Mouse (Mus musculus): Measurements from ENCODE around the gene Camta1. TPM values are rescaled to one million over a fixed set of nuclear protein-coding genes. Genes with fewer than 3 reads are reported as not detected.

The Camta1 gene
- polyA plus RNA-seq, 1 experiment from 2014 or later: 25.3 TPM

DNA sequence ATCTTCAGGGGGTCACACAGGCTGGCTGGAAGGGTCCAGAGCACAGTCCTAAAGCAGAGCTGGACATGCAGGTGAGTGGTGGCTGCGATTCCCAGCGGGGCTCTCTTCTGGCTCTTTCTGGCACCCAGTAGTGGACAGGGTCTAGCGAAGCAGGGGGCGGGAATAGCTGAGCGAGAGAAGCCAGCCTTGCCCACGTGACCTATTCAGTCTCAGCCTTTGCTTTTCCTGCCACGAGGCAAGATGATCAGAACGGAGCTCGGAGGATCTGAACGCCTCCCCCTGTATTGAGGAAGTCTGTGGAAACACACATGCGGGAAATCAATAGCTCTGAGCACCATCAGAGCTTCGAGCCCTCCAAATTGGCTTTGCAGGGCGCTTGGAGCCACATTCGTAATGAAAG lies 14.7 kb upstream of the Camta1 start:
- 35% methylated on average over 14 of the region's 14 CpGs for WGBS (ENCODE audit: insufficient replicate concordance)
- H3K27me3 ChIP-seq (ENCODE audit: control insufficient read depth, insufficient read depth, low read depth, low read length): peaks cover 2% of the 10 kb centered on the region
- no peak overlapping the region for H3K9ac ChIP-seq (ENCODE audit: low read depth, low read length)
- H3K4me3 ChIP-seq (ENCODE audit: low read depth, low read length): no peak overlapping the region
- H3K27ac ChIP-seq (ENCODE audit: low read length): no peak overlapping the region
- peaks cover 4% of the 10 kb centered on the region for H3K9me3 ChIP-seq (replicated peaks; ENCODE audit: control insufficient read depth, low read length)
- H3K4me2 ChIP-seq (ENCODE audit: low read depth, low read length): no peak overlapping the region
- ATAC-seq (ENCODE audit: low read depth): no peak
- H3K36me3 ChIP-seq (ENCODE audit: control insufficient read depth, insufficient read depth): no peaks in the 10 kb centered on the region
- H3K4me1 ChIP-seq (ENCODE audit: control insufficient read depth, low read depth, low read length): no peaks in the 10 kb centered on the region

GRCm38 (mm10) chr4:151863511-151863910 lies 1.8 kb upstream of the Camta1 start:
- Histone ChIP-seq H3K27me3 (ENCODE audit: control insufficient read depth, insufficient read depth, low read depth, low read length) (no peaks in the 10 kb centered on the region; the same call in 1 of the 2 replicates), H3K9me3 (replicated peaks; ENCODE audit: control insufficient read depth, low read length) (no peaks in the 10 kb centered on the region), H3K4me3 (ENCODE audit: low read depth, low read length) (peak overlapping the region; percentile 84), H3K27ac (ENCODE audit: low read length) (no peak overlapping the region), H3K36me3 (ENCODE audit: control insufficient read depth, insufficient read depth) (no peaks in the 10 kb centered on the region), H3K4me1 (ENCODE audit: control insufficient read depth, low read depth, low read length) (peaks cover 31% of the 10 kb centered on the region), H3K4me2 (ENCODE audit: low read depth, low read length) (peak overlapping the region; percentile 80), H3K9ac (ENCODE audit: low read depth, low read length) (no peak overlapping the region)
- no peak for ATAC-seq (ENCODE audit: low read depth)
- WGBS (ENCODE audit: insufficient replicate concordance): 55% methylated on average over 9 of the region's 9 CpGs

DNA sequence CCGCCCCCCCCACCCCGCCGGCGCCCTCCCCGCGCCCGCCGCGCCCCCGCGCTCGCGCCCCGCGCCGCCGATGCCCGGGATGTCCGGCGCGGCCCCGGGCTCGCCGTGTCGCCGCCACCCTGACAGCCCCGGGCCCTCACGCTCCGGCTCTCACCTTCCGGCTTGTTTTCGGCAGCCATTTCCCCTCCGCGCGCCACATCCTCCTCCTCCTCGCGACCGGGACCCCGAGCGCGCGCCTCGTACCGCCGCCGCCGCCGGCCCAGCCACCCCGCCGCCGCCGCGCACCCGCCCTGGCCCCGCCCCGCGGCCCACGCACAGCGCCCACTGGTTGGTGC lies 238 bp downstream of the Camta1 start:
- H3K4me1 ChIP-seq (ENCODE audit: control insufficient read depth, low read depth, low read length): peaks cover 35% of the 10 kb centered on the region
- no peaks in the 10 kb centered on the region for H3K9me3 ChIP-seq (replicated peaks; ENCODE audit: control insufficient read depth, low read length)
- peak overlapping the region; percentile 69 for H3K27ac ChIP-seq (ENCODE audit: low read length)
- no peaks in the 10 kb centered on the region for H3K36me3 ChIP-seq (ENCODE audit: control insufficient read depth, insufficient read depth)
- peak overlapping the region; percentile 87 for H3K9ac ChIP-seq (ENCODE audit: low read depth, low read length)
- no peak for ATAC-seq (ENCODE audit: low read depth)
- H3K4me3 ChIP-seq (ENCODE audit: low read depth, low read length): peak overlapping the region; percentile 84
- 0% methylated on average over 43 of the region's 58 CpGs for WGBS (ENCODE audit: insufficient replicate concordance)
- peak overlapping the region; percentile 99 for H3K4me2 ChIP-seq (ENCODE audit: low read depth, low read length)
- no peaks in the 10 kb centered on the region for H3K27me3 ChIP-seq (ENCODE audit: control insufficient read depth, insufficient read depth, low read depth, low read length)

GRCm38 (mm10) chr4:151860441-151861331 lies 990 bp downstream of the Camta1 start:
- Histone ChIP-seq H3K27me3 (ENCODE audit: control insufficient read depth, insufficient read depth, low read depth, low read length) (no peaks in the 10 kb centered on the region), H3K9ac (ENCODE audit: low read depth, low read length) (peak overlapping the region; percentile 87), H3K36me3 (ENCODE audit: control insufficient read depth, insufficient read depth) (no peaks in the 10 kb centered on the region), H3K4me1 (ENCODE audit: control insufficient read depth, low read depth, low read length) (peaks cover 35% of the 10 kb centered on the region), H3K27ac (ENCODE audit: low read length) (peak overlapping the region; percentile 69), H3K9me3 (replicated peaks; ENCODE audit: control insufficient read depth, low read length) (no peaks in the 10 kb centered on the region), H3K4me3 (ENCODE audit: low read depth, low read length) (peak overlapping the region; percentile 84), H3K4me2 (ENCODE audit: low read depth, low read length) (peak overlapping the region; percentile 99)
- ATAC-seq (ENCODE audit: low read depth): no peak
- 2% methylated on average over 48 of the region's 63 CpGs for WGBS (ENCODE audit: insufficient replicate concordance)

- Histone ChIP-seq H3K4me1 (ENCODE audit: control insufficient read depth, low read depth, low read length) (peaks cover 35% of the 10 kb centered on the region), H3K9ac (ENCODE audit: low read depth, low read length) (peak overlapping the region; percentile 3; the same call in 1 of the 2 replicates), H3K4me2 (ENCODE audit: low read depth, low read length) (peak overlapping the region; percentile 22), H3K9me3 (replicated peaks; ENCODE audit: control insufficient read depth, low read length) (no peaks in the 10 kb centered on the region), H3K36me3 (ENCODE audit: control insufficient read depth, insufficient read depth) (no peaks in the 10 kb centered on the region), H3K4me3 (ENCODE audit: low read depth, low read length) (peak overlapping the region; percentile 4), H3K27me3 (ENCODE audit: control insufficient read depth, insufficient read depth, low read depth, low read length) (no peaks in the 10 kb centered on the region), H3K27ac (ENCODE audit: low read length) (0 out of 2 replicates have a peak overlapping the region, but pooled peaks have one; percentile 4)
- WGBS (ENCODE audit: insufficient replicate concordance): 19% methylated on average over 7 of the region's 7 CpGs
- no peak for ATAC-seq (ENCODE audit: low read depth)
Measured at GRCm38 (mm10) chr4:151859275-151859674, 2.4 kb downstream of the Camta1 start.

DNA sequence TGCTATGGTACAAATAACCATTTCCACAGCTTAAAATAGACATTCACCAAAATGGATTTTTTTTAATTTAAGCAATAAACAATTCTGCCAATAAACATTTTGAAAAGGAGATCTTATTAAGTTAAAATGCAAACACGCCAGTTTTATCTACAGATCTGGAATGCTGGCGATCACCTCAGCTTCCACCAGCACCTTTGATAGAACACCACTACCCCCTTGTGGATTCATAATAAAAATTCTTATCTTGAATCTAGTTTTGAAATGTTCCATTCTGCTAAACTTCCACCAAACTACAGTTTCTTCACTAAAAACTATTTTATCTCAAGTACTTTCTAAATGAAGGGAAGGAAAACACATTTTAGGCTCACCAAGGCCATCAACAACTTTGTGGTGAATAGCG lies 7.7 kb downstream of the Camta1 start:
- peaks cover 12% of the 10 kb centered on the region for H3K4me1 ChIP-seq (ENCODE audit: control insufficient read depth, low read depth, low read length)

DNA sequence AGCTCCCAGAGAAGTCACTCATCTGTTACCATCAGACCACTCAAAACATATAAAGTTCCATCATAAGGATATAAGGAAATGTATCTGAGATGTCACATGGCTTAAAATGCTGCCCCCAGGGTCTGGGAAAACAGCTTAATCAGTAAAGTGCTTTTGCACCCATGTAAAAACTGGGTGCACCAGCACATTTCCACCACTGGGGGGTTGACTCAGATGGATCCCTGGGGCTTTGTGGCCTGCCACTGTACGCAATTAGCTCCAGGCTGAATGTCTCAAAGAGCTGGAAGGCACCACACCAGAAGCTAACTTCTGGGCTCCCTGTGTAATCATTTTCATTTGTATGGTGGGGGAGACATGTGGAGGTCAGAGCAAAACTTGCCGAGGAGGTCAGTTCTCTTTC lies 10.5 kb downstream of the Camta1 start:
- H3K4me1 ChIP-seq (ENCODE audit: control insufficient read depth, low read depth, low read length): peaks cover 4% of the 10 kb centered on the region; the same call in 1 of the 2 replicates

More for the DNA sequence above, 7.7 kb downstream of the Camta1 start:
- no peak overlapping the region for H3K4me3 ChIP-seq (ENCODE audit: low read depth, low read length)
- H3K27ac ChIP-seq (ENCODE audit: low read length): no peak overlapping the region
- no peaks in the 10 kb centered on the region for H3K27me3 ChIP-seq (ENCODE audit: control insufficient read depth, insufficient read depth, low read depth, low read length)
- no peak for ATAC-seq (ENCODE audit: low read depth)
- H3K9me3 ChIP-seq (replicated peaks; ENCODE audit: control insufficient read depth, low read length): no peaks in the 10 kb centered on the region
- 46% methylated on average over 3 of the region's 3 CpGs for WGBS (ENCODE audit: insufficient replicate concordance)
- no peak overlapping the region for H3K4me2 ChIP-seq (ENCODE audit: low read depth, low read length)
- no peaks in the 10 kb centered on the region for H3K36me3 ChIP-seq (ENCODE audit: control insufficient read depth, insufficient read depth)
- no peak overlapping the region for H3K9ac ChIP-seq (ENCODE audit: low read depth, low read length)

GRCm38 (mm10) chr4:151842591-151842990 lies 19.1 kb downstream of the Camta1 start:
- H3K4me3 ChIP-seq (ENCODE audit: low read depth, low read length): no peak overlapping the region
- ATAC-seq (ENCODE audit: low read depth): no peak
- no peaks in the 10 kb centered on the region for H3K36me3 ChIP-seq (ENCODE audit: control insufficient read depth, insufficient read depth)
- 57% methylated on average over 2 of the region's 2 CpGs for WGBS (ENCODE audit: insufficient replicate concordance)
- H3K4me2 ChIP-seq (ENCODE audit: low read depth, low read length): no peak overlapping the region
- H3K27ac ChIP-seq (ENCODE audit: low read length): no peak overlapping the region
- no peaks in the 10 kb centered on the region for H3K9me3 ChIP-seq (replicated peaks; ENCODE audit: control insufficient read depth, low read length)
- H3K4me1 ChIP-seq (ENCODE audit: control insufficient read depth, low read depth, low read length): no peaks in the 10 kb centered on the region; the same call in 1 of the 2 replicates
- H3K9ac ChIP-seq (ENCODE audit: low read depth, low read length): no peak overlapping the region
- no peaks in the 10 kb centered on the region for H3K27me3 ChIP-seq (ENCODE audit: control insufficient read depth, insufficient read depth, low read depth, low read length)

More for the DNA sequence above, 10.5 kb downstream of the Camta1 start:
- 47% methylated on average over 2 of the region's 2 CpGs for WGBS (ENCODE audit: insufficient replicate concordance)
- Histone ChIP-seq H3K4me2 (ENCODE audit: low read depth, low read length) (no peak overlapping the region), H3K9me3 (replicated peaks; ENCODE audit: control insufficient read depth, low read length) (no peaks in the 10 kb centered on the region), H3K27ac (ENCODE audit: low read length) (no peak overlapping the region), H3K9ac (ENCODE audit: low read depth, low read length) (no peak overlapping the region), H3K27me3 (ENCODE audit: control insufficient read depth, insufficient read depth, low read depth, low read length) (no peaks in the 10 kb centered on the region), H3K36me3 (ENCODE audit: control insufficient read depth, insufficient read depth) (no peaks in the 10 kb centered on the region), H3K4me3 (ENCODE audit: low read depth, low read length) (no peak overlapping the region)
- ATAC-seq (ENCODE audit: low read depth): no peak

GRCm38 (mm10) chr4:151838518-151838917 lies 23.2 kb downstream of the Camta1 start:
- Histone ChIP-seq H3K4me1 (ENCODE audit: control insufficient read depth, low read depth, low read length) (peaks cover 3% of the 10 kb centered on the region; the same call in 1 of the 2 replicates), H3K4me3 (ENCODE audit: low read depth, low read length) (no peak overlapping the region), H3K27me3 (ENCODE audit: control insufficient read depth, insufficient read depth, low read depth, low read length) (no peaks in the 10 kb centered on the region), H3K27ac (ENCODE audit: low read length) (no peak overlapping the region), H3K4me2 (ENCODE audit: low read depth, low read length) (no peak overlapping the region), H3K9ac (ENCODE audit: low read depth, low read length) (no peak overlapping the region), H3K36me3 (ENCODE audit: control insufficient read depth, insufficient read depth) (no peaks in the 10 kb centered on the region), H3K9me3 (replicated peaks; ENCODE audit: control insufficient read depth, low read length) (no peaks in the 10 kb centered on the region)
- 37% methylated on average over 2 of the region's 2 CpGs for WGBS (ENCODE audit: insufficient replicate concordance)
- ATAC-seq (ENCODE audit: low read depth): no peak

Data from liver, embryonic 16.5 days (tissue).